ENCODE assay signal across 26 mouse cellular contexts in genomic region chr1:186497872-186498271, GRCm38 (mm10).
"Had no signal": no experiment of that assay in that cellular context is flagged by ENCODE, and none has a peak within 500 bp of the region (broad histone marks: within the 10 kb centered on the region; RNA-seq: fewer than 3 reads in every experiment).

No protein-coding gene starts in this region.

- H3K9me3 ChIP-seq: heart, embryonic 10.5 days; hindbrain, embryonic 10.5 days; hindbrain, embryonic 12.5 days; limb, embryonic 13.5 days; limb, embryonic 15.5 days; liver, embryonic 12.5 days had no signal

- H3K36me3 ChIP-seq: heart, embryonic 10.5 days; heart, embryonic 12.5 days; hindbrain, embryonic 10.5 days; hindbrain, embryonic 12.5 days; limb, embryonic 13.5 days; limb, embryonic 15.5 days; liver, embryonic 12.5 days had no signal

- H3K27me3 ChIP-seq: heart, embryonic 12.5 days; hindbrain, embryonic 12.5 days; limb, embryonic 13.5 days; limb, embryonic 15.5 days; liver, embryonic 12.5 days had no signal

- H3K4me3 ChIP-seq: gastrocnemius, adult 2 months; heart, embryonic 10.5 days; heart, embryonic 12.5 days; hindbrain, embryonic 10.5 days; hindbrain, embryonic 12.5 days; layer of hippocampus, adult 2 months; limb, embryonic 13.5 days; limb, embryonic 15.5 days; liver, embryonic 12.5 days had no signal

- H3K9ac ChIP-seq: heart, embryonic 12.5 days; hindbrain, embryonic 12.5 days; hindbrain, embryonic 14.5 days; limb, embryonic 13.5 days; limb, embryonic 15.5 days; liver, embryonic 12.5 days; liver, embryonic 14.5 days had no signal

- H3K4me1 ChIP-seq: heart, embryonic 12.5 days; hindbrain, embryonic 10.5 days; hindbrain, embryonic 12.5 days; liver, embryonic 12.5 days had no signal

- H3K27ac ChIP-seq: gastrocnemius, adult 2 months; heart, embryonic 10.5 days; hindbrain, embryonic 10.5 days; hindbrain, embryonic 12.5 days; hindbrain, embryonic 14.5 days; layer of hippocampus, adult 2 months; limb, embryonic 13.5 days; limb, embryonic 15.5 days; liver, embryonic 12.5 days; liver, embryonic 14.5 days had no signal

- H3K4me2 ChIP-seq: heart, embryonic 12.5 days; hindbrain, embryonic 12.5 days; hindbrain, embryonic 14.5 days; limb, embryonic 13.5 days; limb, embryonic 15.5 days; liver, embryonic 12.5 days had no signal

- DNase-seq: gastrocnemius, adult 2 months; gastrocnemius, postnatal 10 days; gastrocnemius, postnatal 25 days; heart, adult 18-20 months; heart, postnatal 10 days; heart, postnatal 4 days; kidney, adult 18-20 months; kidney, adult 8-10 months; kidney, postnatal 10 days; kidney, postnatal 25 days; kidney, postnatal 4 days; layer of hippocampus, adult 9-11 months; layer of hippocampus, postnatal 36 days; left cerebral cortex, postnatal 4 days had no signal

- ATAC-seq: hindbrain, embryonic 16.5 days; inflammation-experienced regulatory T-cells, adult 6 months; liver, embryonic 12.5 days had no signal
